Mouse (Mus musculus) testis, adult 2 months (tissue): Measurements from ENCODE around the gene Ltbp1.

ENCODE experiments used
- CTCF ChIP-seq: fragments of 200-500 bp; IDR thresholded peaks from 2 replicates; pipeline ENCODE4 v1.5.1; 2012; ENCODE audit warnings: low read depth, mild to moderate bottlenecking, inconsistent platforms, low read length, moderate library complexity; ENCODE audit not compliant: control insufficient read depth, insufficient read depth, insufficient replicate concordance
- POLR2A ChIP-seq: fragments of 200-500 bp; IDR thresholded peaks from 2 replicates; pipeline ENCODE4 v1.6.1; 2012; ENCODE audit warnings: low read depth, mild to moderate bottlenecking, inconsistent platforms, low read length, moderate library complexity; ENCODE audit not compliant: control insufficient read depth

DNA sequence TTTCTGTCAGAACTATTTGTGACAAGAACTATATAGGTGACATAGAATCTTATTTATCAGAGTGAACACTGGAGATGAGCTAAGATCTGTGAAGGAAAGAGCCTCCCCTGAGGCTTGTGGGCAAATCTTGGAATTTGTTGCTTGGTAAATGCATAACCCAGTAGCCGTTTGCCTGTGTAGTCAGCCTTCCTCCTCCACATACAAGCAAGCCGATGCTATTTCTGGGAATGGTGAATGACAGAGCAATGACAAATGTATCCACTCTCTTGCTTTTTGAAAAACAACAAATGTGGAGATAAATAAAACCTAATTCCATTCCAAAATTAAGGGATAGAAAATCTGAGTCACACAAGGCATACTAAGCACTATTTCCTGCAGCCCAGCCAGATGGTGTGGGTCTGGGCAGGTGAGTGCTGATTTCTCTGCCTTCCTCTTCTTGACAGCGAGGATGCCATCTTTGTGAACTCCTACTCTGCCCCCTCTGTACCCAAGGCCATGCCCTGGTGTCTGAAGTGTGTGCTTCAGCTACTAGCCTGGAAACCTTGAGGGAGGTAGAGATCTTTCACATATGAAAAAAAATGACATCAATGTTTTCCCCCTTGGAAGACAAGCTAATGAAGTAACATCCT lies 163.3 kb downstream of the Ltbp1 start:
- no peak for TF ChIP-seq CTCF
- no peak for TF ChIP-seq POLR2A
